Mouse (Mus musculus) G1E-ER4 (cell line): ENCODE data around the gene Hist2h2aa2. TPM values are rescaled to one million over a fixed set of nuclear protein-coding genes. Genes with fewer than 3 reads are reported as not detected.

Experiments
- GATA1 ChIP-seq: IDR thresholded peaks from one replicate; pipeline ENCODE4 v1.8.0; 2012; ENCODE audit warnings: low read length, inconsistent platforms
- polyA plus RNA-seq: library from polyadenylated mRNA; stranded (reverse); fragments of >175 nt; gene quantifications from 2 replicates; pipeline ENCODE4 v1.2.3, GENCODE M21; 2012

Hist2h2aa2 gene
- polyA plus RNA-seq, 1 experiment, result 66.2 TPM

GRCm38 (mm10) chr3:96194966-96195365, 45.1 kb downstream of the Hist2h2aa2 start:
- no peak for TF ChIP-seq GATA1

GRCm38 (mm10) chr3:96192977-96193376, 47.1 kb downstream of the Hist2h2aa2 start:
- no peak for TF ChIP-seq GATA1

Other genes starting within 250 kb of the Hist2h2aa2 start
- gene Plekho1, start 244.3 kb downstream of the Hist2h2aa2 start, polyA plus RNA-seq, result 7.2 and 7.7 TPM in 2 replicates
- gene Vps45, start 181.8 kb downstream of the Hist2h2aa2 start, polyA plus RNA-seq, result 5.6 and 5.8 TPM in 2 replicates
- 10.4 and 11.5 TPM in 2 replicates for gene Otud7b, start 135.7 kb downstream of the Hist2h2aa2 start, polyA plus RNA-seq
- not detected in 2 replicates for gene Mtmr11, start 78.3 kb downstream of the Hist2h2aa2 start, polyA plus RNA-seq
- gene Sf3b4, start 67.9 kb downstream of the Hist2h2aa2 start, polyA plus RNA-seq, result 1,005 and 1,197 TPM in 2 replicates
- gene Sv2a, start 59.1 kb downstream of the Hist2h2aa2 start, polyA plus RNA-seq, result 0.15 and 0.28 TPM in 2 replicates
- gene Bola1, start 20.6 kb downstream of the Hist2h2aa2 start, polyA plus RNA-seq, result 159 and 228 TPM in 2 replicates
- gene Hist2h2ab, start 20.4 kb downstream of the Hist2h2aa2 start, polyA plus RNA-seq, result 0.44 and 0.69 TPM in 2 replicates
- gene Hist2h2ac, start 19.4 kb downstream of the Hist2h2aa2 start, polyA plus RNA-seq, result 2.5 and 6.5 TPM in 2 replicates
- 0.13 and 0.21 TPM in 2 replicates for gene Hist2h2be, start 19.2 kb downstream of the Hist2h2aa2 start, polyA plus RNA-seq
- gene Hist2h3c2, start 1.1 kb downstream of the Hist2h2aa2 start, polyA plus RNA-seq, result 45.1 and 54.3 TPM in 2 replicates
- 3.6 and 5.8 TPM in 2 replicates for gene Hist2h2aa1, start 5.2 kb upstream of the Hist2h2aa2 start, polyA plus RNA-seq
- gene Hist2h3c1, start 6.4 kb upstream of the Hist2h2aa2 start, polyA plus RNA-seq, result not detected in 2 replicates
- gene Hist2h4, start 23.0 kb upstream of the Hist2h2aa2 start, polyA plus RNA-seq, result 2.2 and 2.7 TPM in 2 replicates
- 32.0 and 50.2 TPM in 2 replicates for gene Hist2h3b, start 28.4 kb upstream of the Hist2h2aa2 start, polyA plus RNA-seq
- 0.37 and 1.5 TPM in 2 replicates for gene Hist2h2bb, start 29.5 kb upstream of the Hist2h2aa2 start, polyA plus RNA-seq
- not detected in 2 replicates for gene Fcgr1, start 53.7 kb upstream of the Hist2h2aa2 start, polyA plus RNA-seq
- gene BC107364, start 212.0 kb upstream of the Hist2h2aa2 start, polyA plus RNA-seq, result not detected in 2 replicates